Mouse (Mus musculus) C2C12 (cell line): ENCODE measurements around the gene Klk10. TPM values are rescaled to one million over a fixed set of nuclear protein-coding genes. Genes with fewer than 3 reads are reported as not detected.

Source experiments
- H3K27me3 ChIP-seq: one replicate; pipeline ENCODE4 v1.6.1; 2011; ENCODE audit not compliant: control insufficient read depth, insufficient read depth, insufficient read length
- H3K36me3 ChIP-seq: one replicate; pipeline ENCODE4 v1.6.1; 2011; ENCODE audit not compliant: control insufficient read depth, insufficient read depth
- H3K4me3 ChIP-seq: one replicate; pipeline ENCODE4 v1.5.1; 2011; ENCODE audit warnings: mild to moderate bottlenecking, control low read depth; ENCODE audit not compliant: poor library complexity, insufficient read depth, severe bottlenecking
- H3K79me2 ChIP-seq: one replicate; pipeline ENCODE4 v1.6.1; 2011; ENCODE audit not compliant: control insufficient read depth, insufficient read depth
- H3K79me3 ChIP-seq: one replicate; pipeline ENCODE4 v1.6.1; 2011; ENCODE audit warnings: low read depth, control low read depth
- H3ac ChIP-seq: one replicate; pipeline ENCODE3; 2011; ENCODE audit warnings: low read depth; ENCODE audit not compliant: control insufficient read depth, insufficient read length
- CEBPB ChIP-seq: IDR thresholded peaks from one replicate; pipeline ENCODE4 v1.6.1; 2011; ENCODE audit warnings: low read depth, mild to moderate bottlenecking, control low read depth, moderate library complexity
- CTCF ChIP-seq: IDR thresholded peaks from one replicate; pipeline ENCODE4 v1.5.1; 2011; ENCODE audit not compliant: control insufficient read depth, insufficient read depth, insufficient read length
- FOSL1 ChIP-seq: IDR thresholded peaks from one replicate; pipeline ENCODE4 v1.8.0; 2011; ENCODE audit warnings: mild to moderate bottlenecking, low read length; ENCODE audit not compliant: poor library complexity, insufficient read depth, severe bottlenecking
- MAX ChIP-seq: IDR thresholded peaks from one replicate; pipeline ENCODE4 v1.6.1; 2011; ENCODE audit warnings: mild to moderate bottlenecking, control low read depth
- MYOD1 ChIP-seq: IDR thresholded peaks from one replicate; pipeline ENCODE4 v1.6.1; 2011; ENCODE audit warnings: low read depth; ENCODE audit not compliant: control insufficient read depth, insufficient read length
- MYOG ChIP-seq: IDR thresholded peaks from one replicate; pipeline ENCODE4 v1.6.1; 2011; ENCODE audit not compliant: control insufficient read depth, insufficient read length; ENCODE audit errors: extremely low read depth
- USF1 ChIP-seq: IDR thresholded peaks from one replicate; pipeline ENCODE4 v1.6.1; 2011; ENCODE audit warnings: low read depth, mild to moderate bottlenecking, control low read depth, moderate library complexity
- polyA plus RNA-seq: library from polyadenylated mRNA; unstranded; fragments of >200 nt; fragmentation: generic; extraction: Trizol; gene quantifications from one replicate; pipeline ENCODE4 v1.2.1, GENCODE M21; 2012; ENCODE audit warnings: missing spikeins

The Klk10 gene
- polyA plus RNA-seq, 1 experiment: 2.1 TPM

- no peaks in the 10 kb centered on the region for H3K79me3 ChIP-seq
- TF ChIP-seq CTCF: no peak
- no peak for TF ChIP-seq MYOD1
- TF ChIP-seq MYOG: no peak
- no peak for TF ChIP-seq FOSL1
- TF ChIP-seq USF1: no peak
- no peak for TF ChIP-seq CEBPB
- no peak overlapping the region for H3K4me3 ChIP-seq
Measured at GRCm38 (mm10) chr7:43776506-43776905, 4.3 kb upstream of the Klk10 start.

GRCm38 (mm10) chr7:43777423-43777822 is 3.4 kb upstream of the Klk10 start:
- no peaks in the 10 kb centered on the region for H3K36me3 ChIP-seq
- no peaks in the 10 kb centered on the region for H3K79me3 ChIP-seq
- H3K27me3 ChIP-seq: no peaks in the 10 kb centered on the region
- no peak overlapping the region for H3K4me3 ChIP-seq
- no peaks in the 10 kb centered on the region for H3K79me2 ChIP-seq
- H3ac ChIP-seq: no peak overlapping the region
- TF ChIP-seq MAX (no peak), CEBPB (no peak), MYOG (no peak), USF1 (no peak), FOSL1 (no peak), MYOD1 (no peak), CTCF (no peak)

More at GRCm38 (mm10) chr7:43776506-43776905, 4.3 kb upstream of the Klk10 start:
- Histone ChIP-seq H3K79me2 (no peaks in the 10 kb centered on the region), H3ac (no peak overlapping the region), H3K36me3 (no peaks in the 10 kb centered on the region), H3K27me3 (no peaks in the 10 kb centered on the region)

GRCm38 (mm10) chr7:43778176-43778970 is 2.5 kb upstream of the Klk10 start:
- Histone ChIP-seq H3K79me2 (no peaks in the 10 kb centered on the region), H3ac (no peak overlapping the region), H3K4me3 (no peak overlapping the region), H3K79me3 (no peaks in the 10 kb centered on the region), H3K36me3 (no peaks in the 10 kb centered on the region), H3K27me3 (no peaks in the 10 kb centered on the region)
- no peak for TF ChIP-seq MYOD1
- no peak for TF ChIP-seq FOSL1
- no peak for TF ChIP-seq MYOG
- TF ChIP-seq CEBPB: no peak
- no peak for TF ChIP-seq MAX
- no peak for TF ChIP-seq USF1
- TF ChIP-seq CTCF: no peak

- no peaks in the 10 kb centered on the region for H3K79me2 ChIP-seq
- H3K27me3 ChIP-seq: no peaks in the 10 kb centered on the region
- no peak overlapping the region for H3K4me3 ChIP-seq
- no peaks in the 10 kb centered on the region for H3K79me3 ChIP-seq
- TF ChIP-seq MYOD1: no peak
- no peak for TF ChIP-seq MYOG
- no peak for TF ChIP-seq CEBPB
- TF ChIP-seq USF1: no peak
- no peak for TF ChIP-seq FOSL1
- TF ChIP-seq MAX: no peak
- TF ChIP-seq CTCF: no peak
- no peak overlapping the region for H3ac ChIP-seq
- no peaks in the 10 kb centered on the region for H3K36me3 ChIP-seq
Measured at GRCm38 (mm10) chr7:43780241-43780640, 594 bp upstream of the Klk10 start.

DNA sequence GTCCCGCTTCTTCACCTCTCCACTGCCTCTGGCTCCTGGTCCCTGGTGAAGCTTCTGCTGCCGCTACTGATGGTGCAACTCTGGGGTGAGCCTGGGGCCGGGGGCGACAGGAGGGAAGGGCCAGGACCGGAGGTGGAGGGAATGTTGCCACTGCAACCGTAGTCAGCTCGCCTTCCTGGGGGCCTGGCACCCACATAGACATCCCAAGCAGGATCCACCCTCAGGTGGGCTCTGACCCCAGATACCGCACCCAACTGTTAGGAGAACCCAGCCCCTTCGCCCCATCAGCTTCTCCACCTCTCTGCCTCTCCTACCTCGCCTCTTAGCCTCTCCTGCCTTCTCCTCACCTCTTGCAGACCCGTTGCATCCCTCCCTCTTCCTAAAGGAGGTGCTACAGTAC is 706 bp downstream of the Klk10 start:
- H3K4me3 ChIP-seq: no peak overlapping the region
- no peak overlapping the region for H3ac ChIP-seq
- H3K27me3 ChIP-seq: no peaks in the 10 kb centered on the region
- no peak for TF ChIP-seq FOSL1
- no peak for TF ChIP-seq CEBPB
- TF ChIP-seq MAX: no peak
- TF ChIP-seq USF1: no peak
- no peaks in the 10 kb centered on the region for H3K79me3 ChIP-seq
- H3K36me3 ChIP-seq: no peaks in the 10 kb centered on the region
- no peaks in the 10 kb centered on the region for H3K79me2 ChIP-seq

DNA sequence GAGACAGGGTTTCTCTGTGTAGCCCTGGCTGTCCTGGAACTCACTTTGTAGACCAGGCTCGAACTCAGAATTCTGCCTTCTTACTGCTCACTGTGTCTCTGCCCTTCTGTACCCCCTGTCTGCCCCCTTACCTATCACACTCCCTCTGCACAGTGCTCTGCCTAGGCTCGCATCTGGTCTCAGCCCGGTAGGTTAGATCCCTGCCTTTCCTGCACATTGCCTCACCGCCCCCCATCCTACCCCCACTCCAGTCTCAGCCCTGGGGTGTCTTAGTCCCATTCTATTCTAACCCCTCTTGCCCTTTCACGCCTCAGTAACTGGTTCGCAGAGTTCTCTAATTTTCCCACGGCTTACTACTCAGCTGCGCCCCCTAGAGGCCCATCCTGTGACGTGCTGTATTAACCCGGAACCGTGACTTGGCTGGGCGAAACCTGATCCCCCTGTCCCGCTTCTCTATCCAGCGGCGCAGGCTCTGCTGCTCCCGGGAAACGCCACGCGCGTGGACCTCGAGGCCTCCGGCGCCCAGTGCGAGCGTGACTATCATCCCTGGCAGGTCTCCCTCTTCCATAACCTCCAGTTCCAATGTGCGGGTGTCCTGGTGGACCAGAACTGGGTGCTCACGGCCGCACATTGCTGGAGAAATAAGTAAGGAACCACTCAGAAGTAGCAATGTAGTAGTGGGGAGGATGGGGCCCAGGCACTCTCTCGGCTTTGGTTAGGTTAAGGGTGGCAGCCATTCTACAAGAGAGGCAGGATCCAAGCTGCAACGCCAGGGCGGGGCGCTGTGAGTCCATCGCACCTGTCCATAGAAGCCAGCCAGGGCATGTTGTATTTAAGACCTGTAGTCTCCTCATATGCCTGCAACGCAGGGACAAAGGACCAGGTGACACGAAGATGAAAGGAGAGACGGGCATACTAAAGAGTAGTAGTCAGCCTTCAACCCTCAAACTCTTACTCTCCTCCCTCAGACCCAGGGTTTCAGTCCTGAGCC is 1.7 kb downstream of the Klk10 start:
- H3K27me3 ChIP-seq: no peaks in the 10 kb centered on the region
- TF ChIP-seq MYOD1 (no peak), CTCF (peak; percentile 64), CEBPB (no peak)
- H3K79me3 ChIP-seq: no peaks in the 10 kb centered on the region
- no peaks in the 10 kb centered on the region for H3K79me2 ChIP-seq
- no peaks in the 10 kb centered on the region for H3K36me3 ChIP-seq
- H3ac ChIP-seq: no peak overlapping the region
- no peak overlapping the region for H3K4me3 ChIP-seq
